Mouse (Mus musculus): ENCODE results near the gene Areg.

- TF ChIP-seq CTCF (IDR thresholded peaks at IDR 0.05; ENCODE audit: low read depth, low read length) (no peak), POLR2A (IDR thresholded peaks at IDR 0.05; ENCODE audit: extremely low read depth, insufficient read depth, low read length) (no peak)
These were observed 37.7 kb upstream of the Areg start for GRCm38 (mm10) chr5:91101742-91102141.
